Mouse (Mus musculus) layer of hippocampus, adult 9-11 months (tissue): Measurements from ENCODE around the gene Flt3l.
"Not testable (repeated sequence)": the region's sequence is repeated elsewhere in the genome, so short reads cannot be mapped to it uniquely, and the experiment has no call there.

ENCODE experiments used
- DNase-seq: peaks from one replicate; pipeline ENCODE4 v3.0.0; 2022

The Flt3l gene

DNA sequence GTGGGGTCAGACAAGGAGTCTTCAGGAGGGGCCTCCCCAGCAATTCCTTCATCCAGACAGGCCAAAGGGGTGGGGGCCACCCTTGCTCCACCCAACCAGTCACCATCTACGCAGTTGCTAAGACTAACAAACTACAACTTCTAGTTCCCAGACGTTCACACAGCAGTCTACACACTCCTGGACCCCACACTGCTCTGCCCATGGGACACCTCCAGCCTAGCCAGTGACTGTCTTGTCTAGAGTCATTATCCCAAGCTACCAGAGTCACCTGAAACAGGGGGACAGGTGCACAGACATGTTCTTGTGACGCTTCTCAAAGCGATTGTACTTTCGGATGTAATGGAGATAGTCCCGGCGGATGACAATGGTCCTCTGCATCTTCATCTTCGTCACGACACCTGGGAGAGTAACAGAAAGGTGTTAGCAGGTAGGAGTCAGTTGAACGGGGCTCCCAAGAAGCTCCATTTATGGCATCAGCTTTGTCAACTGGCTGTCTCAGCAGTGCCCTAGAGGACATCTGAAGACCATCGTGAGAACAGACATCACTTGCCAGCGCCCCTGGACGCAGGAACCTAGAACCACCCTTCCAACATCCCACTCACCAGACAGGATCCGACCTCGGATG is 13.6 kb downstream of the Flt3l start:
- no peak for DNase-seq

DNA sequence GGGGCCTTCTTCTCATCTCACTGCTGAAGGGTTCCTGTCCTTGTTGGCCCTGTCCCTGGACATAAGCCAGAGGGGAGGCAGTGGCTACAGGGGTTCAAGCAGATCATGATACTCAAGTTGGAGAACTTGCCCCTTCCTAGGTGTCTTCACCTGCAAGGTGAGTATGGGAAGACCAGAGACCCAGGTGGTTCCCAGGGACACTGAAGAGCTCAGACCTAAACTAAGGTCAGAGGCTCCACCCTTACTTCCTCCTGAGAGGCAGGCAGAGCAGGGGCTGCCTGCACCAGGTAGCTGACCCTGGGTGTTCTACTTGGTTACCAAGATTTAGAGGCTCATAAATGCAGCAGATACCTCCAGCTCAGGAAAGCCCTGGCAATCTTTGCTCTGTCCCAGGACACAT is 14.3 kb downstream of the Flt3l start:
- DNase-seq = no peak

GRCm38 (mm10) chr7:45121404-45121803 is 14.8 kb downstream of the Flt3l start:
- no peak for DNase-seq

GRCm38 (mm10) chr7:45119780-45120709 is 16.2 kb downstream of the Flt3l start:
- peak; percentile 4 for DNase-seq

GRCm38 (mm10) chr7:45118336-45118735 is 17.9 kb downstream of the Flt3l start:
- DNase-seq = no peak

- peak; percentile 39 for DNase-seq
Observed at GRCm38 (mm10) chr7:45117566-45117965, 18.7 kb downstream of the Flt3l start.

GRCm38 (mm10) chr7:45113476-45113875 is 22.8 kb downstream of the Flt3l start:
- no peak for DNase-seq

- no peak for DNase-seq
Observed at GRCm38 (mm10) chr7:45112529-45112928, 23.7 kb downstream of the Flt3l start.

DNA sequence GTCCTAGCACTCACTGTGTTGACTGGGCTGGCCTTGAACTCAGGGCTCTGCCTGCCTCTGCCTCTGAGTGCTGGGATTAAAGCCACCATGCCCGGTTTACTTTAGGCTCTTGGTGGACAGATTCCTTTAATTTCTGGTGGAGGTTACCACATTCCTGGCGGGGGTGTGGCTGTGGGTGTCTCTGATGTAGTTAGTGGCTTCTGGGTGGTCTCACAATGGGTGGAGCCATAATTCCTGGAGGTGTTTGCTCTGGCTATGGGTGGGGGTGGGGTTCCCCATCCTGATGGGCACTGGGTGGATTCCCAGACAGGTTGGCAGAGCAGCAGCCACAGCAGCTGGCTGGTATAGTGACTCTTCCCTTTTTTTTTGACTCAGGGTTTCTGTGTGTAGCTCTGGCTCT is 24.3 kb downstream of the Flt3l start:
- DNase-seq = no peak

DNA sequence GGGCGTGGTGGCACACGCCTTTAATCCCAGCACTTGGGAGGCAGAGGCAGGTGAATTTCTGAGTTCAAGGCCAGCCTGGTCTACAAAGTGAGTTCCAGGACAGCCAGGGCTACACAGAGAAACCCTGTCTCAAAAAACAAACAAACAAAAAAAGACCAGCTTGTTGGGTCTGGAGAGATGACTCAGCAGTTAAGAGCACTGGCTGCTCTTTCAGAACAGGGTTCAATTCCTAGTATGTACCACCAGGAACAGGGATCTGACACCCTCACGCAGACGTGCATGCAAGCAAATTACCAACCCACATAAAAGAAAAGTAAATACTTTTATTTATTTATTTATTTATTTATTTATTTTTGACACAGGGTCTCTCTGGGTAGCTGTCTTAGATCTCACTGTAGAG is 26.1 kb downstream of the Flt3l start:
- DNase-seq = not testable (repeated sequence)

- DNase-seq = no peak
Observed at GRCm38 (mm10) chr7:45107052-45107645, 29.1 kb downstream of the Flt3l start.

DNA sequence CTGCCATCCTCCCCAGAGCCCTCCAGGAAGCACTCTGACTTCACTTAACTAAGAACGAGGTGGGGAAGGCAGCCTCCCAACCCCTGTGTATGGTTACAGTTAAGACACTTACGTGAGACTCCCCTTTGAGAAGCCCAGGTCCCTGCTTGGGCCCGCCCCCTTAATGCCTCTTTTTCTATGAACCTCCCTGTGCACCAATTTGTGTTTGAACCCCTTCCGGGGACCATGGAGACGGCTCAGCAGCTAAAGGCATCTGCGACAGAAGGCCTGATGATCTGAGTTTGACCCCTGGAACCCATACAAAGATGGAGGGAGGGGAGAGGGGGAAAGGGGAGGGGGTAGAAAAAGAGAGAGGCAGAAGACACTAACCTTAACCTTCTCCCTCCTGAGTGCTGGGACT is 29.8 kb downstream of the Flt3l start:
- no peak for DNase-seq

DNA sequence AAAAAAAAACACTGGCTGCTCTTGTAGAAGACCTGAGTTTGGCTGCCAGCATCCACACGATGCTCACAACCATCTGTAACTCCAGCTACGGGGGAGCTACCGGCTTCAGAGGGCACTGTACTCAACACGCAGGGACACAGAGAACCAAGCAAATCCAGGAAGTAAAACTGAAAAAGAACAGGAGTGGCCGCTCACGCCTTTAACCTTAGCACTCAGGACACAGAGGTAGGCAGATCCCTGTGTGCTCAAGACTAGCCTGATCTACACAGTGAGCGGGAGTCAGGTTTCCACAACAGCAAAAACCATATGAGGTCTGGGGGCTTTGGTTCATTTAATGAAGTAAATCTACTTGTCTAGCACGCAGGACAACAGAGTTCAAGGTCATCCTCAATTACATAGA is 30.7 kb downstream of the Flt3l start:
- no peak for DNase-seq

- no peak for DNase-seq
Observed at GRCm38 (mm10) chr7:45104941-45105340, 31.3 kb downstream of the Flt3l start.

DNA sequence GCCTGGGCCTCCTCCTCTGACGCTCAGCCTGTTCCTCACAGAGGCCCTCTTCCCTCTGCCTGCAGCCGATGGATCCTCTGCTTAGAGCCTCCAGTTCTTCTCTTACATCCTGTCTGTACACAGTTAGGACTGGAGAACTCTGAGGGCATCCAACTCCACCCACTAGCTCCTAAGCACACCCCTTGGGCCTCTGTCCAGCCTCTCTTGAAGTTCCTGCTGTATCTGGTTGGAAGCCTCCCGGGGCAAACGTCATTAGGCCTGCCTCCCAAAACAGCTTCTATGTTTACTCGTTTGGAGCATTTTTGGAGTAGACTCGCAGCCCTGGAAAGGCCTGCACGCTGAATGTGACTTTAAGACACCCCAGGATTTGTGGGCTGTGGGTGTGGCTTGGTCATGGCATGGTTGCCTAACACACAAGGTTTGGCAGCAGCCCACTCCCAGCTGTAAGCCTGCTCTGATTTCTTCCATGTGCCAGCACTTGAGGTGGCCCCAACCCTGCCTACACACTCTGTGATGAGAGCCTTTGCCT is 32.5 kb downstream of the Flt3l start, which contains the start of gene Fcgrt:
Gene Fcgrt, minus strand, starts transcription at position 200 of the 529 bp plus-strand sequence.
- peak; percentile 76 for DNase-seq

GRCm38 (mm10) chr7:45102940-45103585 is 33.2 kb downstream of the Flt3l start:
- no peak for DNase-seq

DNA sequence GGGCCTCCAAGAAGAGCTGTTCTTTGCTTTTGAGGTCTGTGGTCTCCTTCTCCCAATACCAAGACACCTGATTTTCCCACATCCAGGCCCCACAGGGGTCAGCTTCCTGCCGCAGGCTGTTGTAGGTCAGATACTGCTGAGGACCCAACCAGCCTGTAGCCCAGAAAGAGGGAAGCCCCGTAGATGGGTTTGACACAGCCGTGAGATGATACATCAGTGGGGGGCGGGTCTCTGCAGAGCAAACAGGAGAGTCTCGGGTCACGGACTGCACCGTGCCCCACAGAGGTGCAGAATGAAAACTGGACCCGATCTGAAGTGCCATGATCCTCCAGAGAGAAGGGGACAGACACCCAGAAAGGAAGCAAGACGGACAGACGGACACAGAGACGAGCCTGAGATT is 33.8 kb downstream of the Flt3l start:
- no peak for DNase-seq

- no peak for DNase-seq
Observed at GRCm38 (mm10) chr7:45100046-45100445, 36.2 kb downstream of the Flt3l start.

GRCm38 (mm10) chr7:45098541-45099240 is 37.5 kb downstream of the Flt3l start:
- no peak for DNase-seq

DNA sequence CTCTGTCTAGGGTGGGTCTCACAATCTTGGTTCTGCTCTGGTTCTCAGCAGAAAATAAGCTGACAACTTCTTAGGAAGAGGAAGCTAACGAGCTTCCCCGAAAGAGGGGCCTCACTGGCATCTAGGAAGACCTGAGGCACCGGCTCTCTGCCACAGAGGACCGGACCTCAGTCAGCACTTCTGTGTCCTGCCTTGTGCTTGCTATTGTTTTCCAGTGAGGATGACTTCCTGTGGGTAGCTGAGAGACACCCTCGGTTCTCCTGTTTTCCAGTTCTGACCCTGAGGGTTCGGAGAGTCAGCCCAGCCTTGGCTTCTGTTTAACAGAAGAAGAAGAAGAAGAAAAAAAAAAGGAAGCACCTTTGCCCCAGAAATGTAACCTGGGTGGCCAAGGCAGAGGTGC is 38.8 kb downstream of the Flt3l start:
- no peak for DNase-seq

DNA sequence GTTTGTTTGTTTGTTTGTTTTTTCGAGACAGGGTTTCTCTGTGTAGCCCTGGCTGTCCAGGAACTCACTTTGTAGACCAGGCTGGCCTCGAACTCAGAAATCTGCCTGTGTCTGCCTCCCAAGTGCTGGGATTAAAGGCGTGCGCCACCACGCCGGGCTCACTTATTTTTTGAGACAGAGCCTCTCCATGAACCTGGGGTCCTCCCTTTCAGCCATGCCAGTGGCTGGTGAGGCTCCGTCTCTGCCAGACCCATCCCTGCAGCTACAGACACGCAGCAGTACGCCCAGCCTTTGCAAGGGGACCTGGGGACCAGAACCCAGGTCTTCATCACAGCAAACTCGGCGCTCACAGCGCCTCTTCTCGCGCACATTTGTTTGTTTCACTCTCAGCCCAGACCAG is 40.3 kb downstream of the Flt3l start:
- DNase-seq = not testable (repeated sequence)

- DNase-seq = no peak
Observed at GRCm38 (mm10) chr7:45095367-45095766, 40.9 kb downstream of the Flt3l start.
